Mouse (Mus musculus) spleen, adult 2 months (tissue): Measurements from ENCODE around the gene Btnl6.

Experiments used
- CTCF ChIP-seq: fragments of 200-500 bp; IDR thresholded peaks from 2 replicates; pipeline ENCODE4 v1.5.1; 2011; ENCODE audit warnings: mild to moderate bottlenecking, inconsistent platforms; ENCODE audit not compliant: insufficient read depth, insufficient read length, insufficient replicate concordance; ENCODE audit errors: extremely low read depth
- POLR2A ChIP-seq: fragments of 200-500 bp; IDR thresholded peaks from 2 replicates; pipeline ENCODE4 v1.6.1; 2011; ENCODE audit warnings: low read depth, low read length, inconsistent platforms

DNA sequence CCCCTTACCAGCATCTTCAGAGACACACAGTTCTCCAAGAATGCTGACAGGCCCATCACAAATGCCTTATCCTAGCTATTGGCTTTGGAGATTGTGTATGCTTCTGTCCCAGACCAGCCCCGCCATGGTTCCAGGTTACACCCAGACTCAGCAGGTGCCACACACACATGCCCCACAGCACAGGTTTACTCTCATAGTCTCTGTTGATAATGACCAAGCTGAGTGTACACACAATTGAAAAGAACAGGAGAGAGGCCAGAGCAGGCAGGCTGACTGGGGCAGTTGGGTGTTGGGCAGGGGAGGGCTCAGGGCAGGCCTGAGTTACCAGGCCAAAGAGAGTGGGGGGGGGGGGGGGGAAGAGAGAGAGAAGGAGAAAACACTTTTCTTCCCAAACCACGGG is 40.7 kb downstream of the Btnl6 start:
- TF ChIP-seq CTCF (no peak), POLR2A (no peak)
